Mouse (Mus musculus) adrenal gland, adult 10 weeks (tissue): Measurements from ENCODE around the gene Spag5. TPM values are rescaled to one million over a fixed set of nuclear protein-coding genes. Genes with fewer than 3 reads are reported as not detected.

Source experiments
- polyA plus RNA-seq: library from polyadenylated mRNA; stranded (reverse); fragments of 350-450 nt; fragmentation: Illumina TruSeq; extraction: RNeasy Lipid Tissue Mini Kit (QIAGEN cat#74804); gene quantifications from one replicate; pipeline ENCODE4 v1.2.3, GENCODE M21; 2014; ENCODE audit warnings: low read depth, low replicate concordance

Gene Spag5
- 2.7 TPM for polyA plus RNA-seq

GRCm38 (mm10) chr11:78301357-78302084, at the start of gene Spag5:
Gene Spag5, plus strand, starts transcription at chr11:78301529.

GRCm38 (mm10) chr11:78261380-78262352, 39.7 kb upstream of the Spag5 start, which contains the start of gene 2610507B11Rik:
Gene 2610507B11Rik, plus strand, starts transcription at chr11:78261752.

DNA sequence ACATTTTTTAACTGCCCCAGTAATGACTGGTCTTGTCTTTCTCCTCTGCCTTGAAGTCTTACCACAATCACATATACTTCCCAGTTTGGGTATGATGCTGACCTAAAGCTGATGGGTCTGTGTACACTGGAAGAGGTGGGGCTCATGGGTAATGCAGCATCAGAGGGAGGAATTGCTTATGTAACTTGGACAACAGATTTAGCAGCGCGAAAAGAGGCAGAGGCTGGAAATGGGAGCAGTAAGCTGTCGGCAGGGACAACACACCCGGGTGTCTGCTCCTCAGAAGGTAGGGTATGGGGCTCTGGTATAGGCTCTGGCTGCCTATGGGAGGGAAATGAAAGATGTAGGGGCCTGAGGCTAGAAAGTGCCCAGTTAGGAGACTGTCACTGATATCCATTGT, 10.7 kb upstream of the Spag5 start, which contains the start of gene BC030499:
TSS of gene BC030499 (plus strand) at position 188 of the 400 bp plus-strand sequence.

GRCm38 (mm10) chr11:78322860-78323259, 21.5 kb downstream of the Spag5 start, which contains the start of gene Aldoc:
Gene Aldoc, plus strand, starts transcription at chr11:78322968.

GRCm38 (mm10) chr11:78327634-78328511, 26.5 kb downstream of the Spag5 start, which contains the start of gene Pigs:
Gene Pigs, plus strand, starts transcription at chr11:78328415.

DNA sequence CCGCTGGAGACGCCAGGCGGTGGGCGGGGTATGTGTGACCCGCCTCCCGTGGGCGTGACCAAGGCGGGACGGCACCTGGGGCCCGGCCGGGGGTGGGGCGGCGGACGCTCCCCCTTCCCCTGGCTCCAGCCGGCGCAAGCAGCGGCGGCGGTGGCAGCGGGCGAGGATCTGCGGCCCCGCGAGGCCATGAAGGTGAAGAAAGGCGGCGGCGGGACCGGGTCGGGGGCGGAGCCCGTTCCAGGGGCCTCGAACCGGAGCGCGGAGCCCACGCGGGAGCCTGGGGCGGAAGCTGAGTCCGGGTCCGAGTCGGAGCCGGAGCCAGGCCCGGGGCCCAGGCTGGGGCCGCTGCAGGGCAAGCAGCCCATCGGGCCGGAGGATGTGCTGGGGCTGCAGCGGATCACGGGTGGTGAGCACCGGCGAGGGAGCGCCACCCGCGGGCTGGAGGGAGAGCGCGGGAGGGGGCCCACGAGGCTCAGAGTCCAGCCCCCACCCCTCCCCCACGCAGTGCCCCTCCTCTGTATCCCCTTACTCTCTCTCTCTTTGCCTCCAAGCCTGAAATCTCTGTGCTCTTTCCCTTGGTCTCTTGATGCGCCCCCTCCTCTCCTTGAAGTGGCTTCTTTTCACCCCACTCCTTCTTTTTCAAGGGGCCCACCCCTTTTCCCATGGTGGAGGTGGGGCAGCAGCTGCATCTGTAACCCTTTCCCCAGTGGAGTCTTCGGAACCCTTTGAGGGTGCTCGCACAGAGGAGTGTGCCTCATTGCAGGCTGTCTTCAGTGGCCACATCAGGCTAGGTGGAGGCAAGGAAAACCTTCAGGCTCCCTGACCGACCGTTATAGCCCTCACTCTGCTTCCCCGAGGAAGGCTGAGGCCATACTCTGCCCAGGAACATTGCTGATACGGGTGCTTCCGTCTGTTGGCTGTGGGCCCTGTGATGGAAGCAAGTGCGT, 42.3 kb downstream of the Spag5 start, which contains the start of gene Unc119:
TSS of gene Unc119 (plus strand) at position 102 of the 947 bp plus-strand sequence.

Other genes starting within 250 kb of the Spag5 start
- gene Eral1, start 221.1 kb upstream of the Spag5 start, polyA plus RNA-seq, result 12.8 TPM
- gene Fam222b, start 206.9 kb upstream of the Spag5 start, polyA plus RNA-seq, result 12.1 TPM
- gene Traf4, start 135.9 kb upstream of the Spag5 start, polyA plus RNA-seq, result 1.2 TPM
- 4.7 TPM for gene Nek8, start 124.9 kb upstream of the Spag5 start, polyA plus RNA-seq
- gene Tlcd1, start 124.8 kb upstream of the Spag5 start, polyA plus RNA-seq, result 38.1 TPM
- gene Rpl23a, start 117.9 kb upstream of the Spag5 start, polyA plus RNA-seq, result 709 TPM
- 17.8 TPM for gene Rab34, start 113.1 kb upstream of the Spag5 start, polyA plus RNA-seq
- gene Proca1, start 108.1 kb upstream of the Spag5 start, polyA plus RNA-seq, result 28.4 TPM
- gene Sdf2, start 55.8 kb upstream of the Spag5 start, polyA plus RNA-seq, result 49.5 TPM
- gene Supt6, start 55.5 kb upstream of the Spag5 start, polyA plus RNA-seq, result 24.0 TPM
- gene 2610507B11Rik, start 39.8 kb upstream of the Spag5 start, polyA plus RNA-seq, result 106 TPM
- gene BC030499, start 10.7 kb upstream of the Spag5 start, polyA plus RNA-seq, result 0.58 TPM
- gene Aldoc, start 21.4 kb downstream of the Spag5 start, polyA plus RNA-seq, result 7.2 TPM
- 5.2 TPM for gene Pigs, start 26.9 kb downstream of the Spag5 start, polyA plus RNA-seq
- 5.7 TPM for gene Unc119, start 42.0 kb downstream of the Spag5 start, polyA plus RNA-seq
- not detected for gene Foxn1, start 85.0 kb downstream of the Spag5 start, polyA plus RNA-seq
- not detected for gene Slc13a2, start 120.7 kb downstream of the Spag5 start, polyA plus RNA-seq
- gene Slc46a1, start 164.2 kb downstream of the Spag5 start, polyA plus RNA-seq, result 1.5 TPM
- gene Sarm1, start 196.2 kb downstream of the Spag5 start, polyA plus RNA-seq, result 0.23 TPM
- gene Vtn, start 197.6 kb downstream of the Spag5 start, polyA plus RNA-seq, result not detected
- gene Sebox, start 201.9 kb downstream of the Spag5 start, polyA plus RNA-seq, result not detected
- gene Tmem199, start 210.6 kb downstream of the Spag5 start, polyA plus RNA-seq, result 31.2 TPM
- gene Poldip2, start 210.7 kb downstream of the Spag5 start, polyA plus RNA-seq, result 30.6 TPM
- gene Tnfaip1, start 234.8 kb downstream of the Spag5 start, polyA plus RNA-seq, result 25.8 TPM
- gene Ift20, start 234.8 kb downstream of the Spag5 start, polyA plus RNA-seq, result 50.4 TPM
- gene Tmem97, start 249.2 kb downstream of the Spag5 start, polyA plus RNA-seq, result 19.9 TPM